Mouse (Mus musculus) MEL (cell line): ENCODE measurements around the gene Slc22a15. TPM values are rescaled to one million over a fixed set of nuclear protein-coding genes. Genes with fewer than 3 reads are reported as not detected.

Experiments
- DNase-seq: peaks from one replicate; pipeline ENCODE4 v3.0.0; 2011; ENCODE audit warnings: low read depth, low spot score
- H3K27ac ChIP-seq: 2 replicates; pipeline ENCODE4 v1.5.1; 2012; ENCODE audit warnings: low read depth, mild to moderate bottlenecking, control low read depth, low read length, moderate library complexity; ENCODE audit not compliant: control insufficient read depth
- H3K27me3 ChIP-seq, 2 experiments: fragments of 150-350 bp in 1 of 2; sonication (generic) in 1 of 2; 2 replicates each; pipeline ENCODE4 v1.6.1; 2012; ENCODE audit warnings: low read length in 2 of 2, mild to moderate bottlenecking in 2 of 2, improper control_type of control experiment in 1 of 2, moderate library complexity in 1 of 2; ENCODE audit not compliant: insufficient read depth in 2 of 2, control insufficient read depth in 1 of 2
- H3K36me3 ChIP-seq, 2 experiments: 2 replicates each; pipeline ENCODE4 v1.6.1; 2012 to 2014; ENCODE audit warnings: low read length in 2 of 2, improper control_type of control experiment in 1 of 2, inconsistent platforms in 1 of 2, mild to moderate bottlenecking in 1 of 2; ENCODE audit not compliant: insufficient read depth in 2 of 2, control insufficient read depth in 1 of 2
- H3K4me1 ChIP-seq, 2 experiments: fragments of 150-350 bp in 1 of 2; sonication (generic) in 1 of 2; 2 replicates each; pipeline ENCODE4 v1.6.1; 2012; ENCODE audit warnings: low read length in 2 of 2, improper control_type of control experiment in 1 of 2, mild to moderate bottlenecking in 1 of 2; ENCODE audit not compliant: insufficient read depth in 2 of 2, control insufficient read depth in 1 of 2
- H3K4me3 ChIP-seq, 2 experiments: fragments of 150-350 bp in 1 of 2; sonication (generic) in 1 of 2; 2 replicates each; pipeline ENCODE4 v1.5.1; 2012; ENCODE audit warnings: low read depth in 2 of 2, low read length in 2 of 2, mild to moderate bottlenecking in 2 of 2, moderate library complexity in 2 of 2, control low read depth in 1 of 2, improper control_type of control experiment in 1 of 2; ENCODE audit not compliant: control insufficient read depth in 1 of 2, insufficient read depth in 1 of 2
- H3K79me2 ChIP-seq: 2 replicates; pipeline ENCODE4 v1.6.1; 2012; ENCODE audit warnings: mild to moderate bottlenecking, low read length, moderate library complexity; ENCODE audit not compliant: control insufficient read depth, poor library complexity, insufficient read depth
- H3K9ac ChIP-seq: 2 replicates; pipeline ENCODE4 v1.6.1; 2012; ENCODE audit warnings: low read depth, mild to moderate bottlenecking, control low read depth, low read length, moderate library complexity; ENCODE audit not compliant: control insufficient read depth, poor library complexity, severe bottlenecking
- H3K9me3 ChIP-seq: fragments of 150-350 bp; sonication (generic); replicated peaks from 2 replicates; pipeline ENCODE4 v1.6.1; 2012; ENCODE audit warnings: mild to moderate bottlenecking, low read length, improper control_type of control experiment, moderate library complexity; ENCODE audit not compliant: insufficient read depth
- CHD2 ChIP-seq: IDR thresholded peaks from 2 replicates; pipeline ENCODE4 v1.6.1; 2011; ENCODE audit warnings: low read length, improper control_type of control experiment
- E2F4 ChIP-seq: IDR thresholded peaks from 2 replicates; pipeline ENCODE4 v1.6.1; 2011; ENCODE audit warnings: low read depth, low read length, improper control_type of control experiment, borderline replicate concordance
- EP300 ChIP-seq, 2 experiments: IDR thresholded peaks; 2 replicates each; pipeline ENCODE4 v1.6.1; 2011; ENCODE audit warnings: improper control_type of control experiment in 2 of 2, low read length in 2 of 2, low read depth in 1 of 2, mild to moderate bottlenecking in 1 of 2
- GATA1 ChIP-seq: IDR thresholded peaks from 2 replicates; pipeline ENCODE4 v1.6.1; 2011; ENCODE audit warnings: low read depth, low read length, improper control_type of control experiment
- HCFC1 ChIP-seq: IDR thresholded peaks from 2 replicates; pipeline ENCODE4 v1.6.1; 2012; ENCODE audit warnings: low read depth, mild to moderate bottlenecking, inconsistent platforms, low read length, improper control_type of control experiment, moderate library complexity
- KAT2A ChIP-seq: conservative IDR thresholded peaks from 2 replicates; pipeline ENCODE4 v1.6.1; 2012; ENCODE audit warnings: low read depth, low read length, improper control_type of control experiment, inconsistent platforms
- MAFK ChIP-seq: IDR thresholded peaks from 2 replicates; pipeline ENCODE4 v1.6.1; 2011; ENCODE audit warnings: low read depth, mild to moderate bottlenecking, low read length, improper control_type of control experiment, borderline replicate concordance
- MEF2A ChIP-seq: IDR thresholded peaks from 2 replicates; pipeline ENCODE4 v1.6.1; 2014; ENCODE audit warnings: low read depth, mild to moderate bottlenecking, inconsistent platforms, low read length, improper control_type of control experiment; ENCODE audit not compliant: poor library complexity, insufficient replicate concordance, severe bottlenecking; ENCODE audit errors: extremely low read depth
- MXI1 ChIP-seq: IDR thresholded peaks from 2 replicates; pipeline ENCODE4 v1.6.1; 2011; ENCODE audit warnings: mild to moderate bottlenecking, low read depth, low read length, improper control_type of control experiment
- RAD21 ChIP-seq: IDR thresholded peaks from 2 replicates; pipeline ENCODE4 v1.6.1; 2011; ENCODE audit warnings: mild to moderate bottlenecking, low read depth, low read length, improper control_type of control experiment
- RCOR1 ChIP-seq: IDR thresholded peaks from 2 replicates; pipeline ENCODE4 v1.6.1; 2012; ENCODE audit warnings: low read depth, mild to moderate bottlenecking, inconsistent platforms, low read length, improper control_type of control experiment
- SIN3A ChIP-seq: IDR thresholded peaks from 2 replicates; pipeline ENCODE4 v1.6.1; 2012; ENCODE audit warnings: low read length, improper control_type of control experiment, inconsistent platforms
- TBP ChIP-seq: IDR thresholded peaks from 2 replicates; pipeline ENCODE4 v1.8.0; 2011; ENCODE audit warnings: low read depth, low read length, improper control_type of control experiment
- TCF12 ChIP-seq: IDR thresholded peaks from 2 replicates; pipeline ENCODE4 v1.6.1; 2014; ENCODE audit warnings: low read depth, mild to moderate bottlenecking, inconsistent platforms, low read length, improper control_type of control experiment, moderate library complexity
- UBTF ChIP-seq: IDR thresholded peaks from 2 replicates; pipeline ENCODE4 v1.6.1; 2012; ENCODE audit warnings: low read depth, mild to moderate bottlenecking, inconsistent platforms, low read length, improper control_type of control experiment, moderate library complexity, borderline replicate concordance; ENCODE audit not compliant: insufficient read depth
- USF1 ChIP-seq: IDR thresholded peaks from 2 replicates; pipeline ENCODE4 v1.6.1; 2014; ENCODE audit warnings: low read depth, mild to moderate bottlenecking, inconsistent platforms, low read length, improper control_type of control experiment, moderate library complexity
- USF2 ChIP-seq, 2 experiments: IDR thresholded peaks; 2 replicates each; pipeline ENCODE4 v1.6.1; 2011 to 2012; ENCODE audit warnings: improper control_type of control experiment in 2 of 2, low read length in 2 of 2, borderline replicate concordance in 1 of 2, inconsistent platforms in 1 of 2, low read depth in 1 of 2, mild to moderate bottlenecking in 1 of 2; ENCODE audit not compliant: insufficient read depth in 1 of 2
- ZC3H11A ChIP-seq: IDR thresholded peaks from 2 replicates; pipeline ENCODE4 v1.6.1; 2012; ENCODE audit warnings: low read depth, mild to moderate bottlenecking, inconsistent platforms, low read length, improper control_type of control experiment
- ZMIZ1 ChIP-seq: IDR thresholded peaks from 2 replicates; pipeline ENCODE4 v1.6.1; 2012; ENCODE audit warnings: low read depth, mild to moderate bottlenecking, inconsistent platforms, low read length, improper control_type of control experiment, moderate library complexity
- ZNF384 ChIP-seq: IDR thresholded peaks from 2 replicates; pipeline ENCODE4 v1.6.1; 2012; ENCODE audit warnings: low read depth, mild to moderate bottlenecking, inconsistent platforms, low read length, improper control_type of control experiment
- polyA plus RNA-seq, 2 experiments: library from polyadenylated mRNA; stranded (reverse) in 1 of 2; unstranded in 1 of 2; fragments of >175 nt in 1 of 2; fragments of >200 nt in 1 of 2; gene quantifications; 2 replicates each; pipeline versions ENCODE4 v1.2.1 to v1.2.4; 2012; ENCODE audit warnings: low replicate concordance in 2 of 2, low read depth in 1 of 2; ENCODE audit not compliant: insufficient read length in 2 of 2, insufficient read depth in 1 of 2, missing spikeins in 1 of 2
- total RNA-seq: library from RNA; depleted of rRNA; stranded (reverse); fragments of 300-350 nt; gene quantifications from 2 replicates; pipeline ENCODE4 v1.2.3, GENCODE M21; 2012

The Slc22a15 gene
- total and polyA plus RNA-seq, 3 experiments, result 2.2 to 7.9 TPM; not detected in 1

DNA sequence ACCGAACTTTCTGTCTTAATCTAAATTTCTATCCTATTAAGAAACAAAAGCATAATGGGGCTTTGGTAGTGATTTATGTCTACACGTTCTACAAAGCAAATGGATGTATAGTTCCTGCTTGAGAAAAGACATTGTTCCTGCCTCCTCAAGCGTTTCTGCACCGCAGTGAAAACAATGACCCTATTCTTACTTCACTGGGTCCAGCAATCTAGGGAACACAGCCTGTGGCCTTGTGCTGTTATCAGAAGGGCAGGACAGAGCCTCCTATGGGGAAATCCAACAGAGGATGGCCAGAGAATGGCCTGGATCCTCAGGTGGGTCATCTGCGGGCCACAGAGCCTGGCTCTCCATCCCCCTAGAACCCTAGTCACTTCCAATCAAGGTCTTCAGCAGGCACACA, 46.1 kb downstream of the Slc22a15 start:
- TF ChIP-seq MXI1 (no peak), RCOR1 (no peak), E2F4 (no peak), EP300 (IDR thresholded peaks at IDR 0.05; ENCODE audit: low read depth in 1 of 2, low read length in 2 of 2) (no peak), ZNF384 (no peak), CHD2 (no peak), SIN3A (no peak), RAD21 (no peak), TCF12 (no peak), ZMIZ1 (no peak), ZC3H11A (no peak), UBTF (no peak), USF2 (IDR thresholded peaks at IDR 0.05; ENCODE audit: borderline replicate concordance in 1 of 2, insufficient read depth in 1 of 2, low read depth in 1 of 2, low read length in 2 of 2) (no peak), TBP (no peak), KAT2A (no peak), USF1 (no peak), GATA1 (no peak), MEF2A (no peak), HCFC1 (no peak)
- no peak overlapping the region for H3K4me3 ChIP-seq
- H3K9ac ChIP-seq, result no peak overlapping the region

DNA sequence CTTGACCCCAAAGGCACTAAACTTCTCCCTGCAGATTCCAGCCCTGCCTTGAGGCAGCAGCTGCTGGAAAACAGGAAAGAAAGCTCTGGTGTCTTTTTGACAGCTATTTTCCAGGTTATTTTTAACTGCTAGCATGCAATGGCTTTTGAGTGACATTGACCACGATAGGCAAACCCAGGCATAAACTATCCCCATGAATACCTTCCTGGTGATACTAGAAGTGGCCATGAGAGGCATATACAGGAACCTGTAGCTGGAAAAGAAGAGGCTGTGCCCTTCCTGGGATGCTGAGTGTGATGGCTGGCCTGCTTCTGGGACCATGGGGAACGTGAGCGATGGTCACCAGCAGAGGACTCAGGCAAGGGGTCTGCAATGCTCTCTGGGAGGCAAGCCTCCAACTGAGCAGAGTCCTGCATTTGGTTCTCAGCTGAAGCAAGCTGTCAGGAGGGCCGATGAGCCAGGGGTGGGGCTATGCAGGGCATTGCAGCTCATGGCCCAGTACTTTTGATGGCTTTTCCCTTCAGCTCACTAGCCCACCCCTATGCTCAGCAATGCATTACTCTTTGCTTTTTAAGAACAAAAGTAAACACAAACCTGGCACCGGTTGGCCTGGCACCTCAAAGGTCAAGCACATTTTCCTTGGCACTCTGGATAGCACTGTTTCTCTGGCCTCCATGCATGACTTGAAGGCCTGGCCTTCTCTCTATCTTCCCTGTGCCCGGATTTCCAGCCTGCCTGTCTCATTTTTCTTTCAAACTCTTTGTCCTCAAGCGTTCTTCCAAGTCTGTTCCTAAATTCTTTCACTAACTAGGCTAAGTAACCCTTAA, 47.6 kb downstream of the Slc22a15 start:
- DNase-seq, result no peak
- Histone ChIP-seq H3K36me3 (no peaks in the 10 kb centered on the region), H3K9ac (no peak overlapping the region), H3K79me2 (no peaks in the 10 kb centered on the region), H3K27me3 (no peaks in the 10 kb centered on the region), H3K9me3 (no peaks in the 10 kb centered on the region), H3K4me3 (no peak overlapping the region), H3K27ac (no peak overlapping the region), H3K4me1 (no peaks in the 10 kb centered on the region)
- TF ChIP-seq RCOR1, result no peak
- TF ChIP-seq MAFK, result no peak
- TF ChIP-seq MEF2A, result no peak

More for the DNA sequence above, 46.1 kb downstream of the Slc22a15 start:
- Histone ChIP-seq H3K4me1 (no peaks in the 10 kb centered on the region), H3K27me3 (no peaks in the 10 kb centered on the region), H3K9me3 (no peaks in the 10 kb centered on the region), H3K79me2 (no peaks in the 10 kb centered on the region), H3K27ac (no peak overlapping the region), H3K36me3 (no peaks in the 10 kb centered on the region)
- DNase-seq, result no peak
